Mouse (Mus musculus): ENCODE measurements at regions not wholly inside any gene's neighbourhood (a gene's known extent, or its start where the extent isn't known, plus 50 kb on each side); places are given as distances from the start of the nearest gene placed in this dataset.
A peak's percentile ranks its signal among the peaks of the same experiment; 100 is the strongest.

- Histone ChIP-seq H3K4me3 (ENCODE audit: low read length) (no peak overlapping the region), H3K27ac (ENCODE audit: low read length) (no peak overlapping the region), H3K4me1 (ENCODE audit: control insufficient read depth, insufficient read depth, low read length) (no peaks in the 10 kb centered on the region), H3K27me3 (replicated peaks; ENCODE audit: control insufficient read depth, insufficient read depth, low read length) (no peaks in the 10 kb centered on the region), H3K9me3 (ENCODE audit: control insufficient read depth, low read length) (no peaks in the 10 kb centered on the region), H3K9ac (ENCODE audit: low read depth, low read length) (no peak overlapping the region), H3K4me2 (ENCODE audit: low read depth, low read length) (no peak overlapping the region), H3K36me3 (ENCODE audit: control insufficient read depth, insufficient read depth, low read length) (no peaks in the 10 kb centered on the region)
- peak; percentile 68; the same call in 1 of the 2 replicates for ATAC-seq
- WGBS: 14% methylated on average over 7 of the region's 7 CpGs
Observed at GRCm38 (mm10) chrX:68313486-68313885, 364.9 kb upstream of the Fmr1 start.

Measured in intestine, embryonic 16.5 days (tissue).